Mouse (Mus musculus) embryonic fibroblast, embryonic 13.5 days (primary cell): Measurements from ENCODE around the gene Rho.

Experiments used
- CTCF ChIP-seq: IDR thresholded peaks from 2 replicates; pipeline ENCODE4 v1.5.1; 2011; ENCODE audit warnings: mild to moderate bottlenecking, control low read depth, low read length, moderate library complexity, borderline replicate concordance; ENCODE audit not compliant: insufficient read depth
- POLR2A ChIP-seq: IDR thresholded peaks from 2 replicates; pipeline ENCODE4 v1.6.1; 2011; ENCODE audit warnings: low read depth, mild to moderate bottlenecking, control low read depth, low read length, moderate library complexity

DNA sequence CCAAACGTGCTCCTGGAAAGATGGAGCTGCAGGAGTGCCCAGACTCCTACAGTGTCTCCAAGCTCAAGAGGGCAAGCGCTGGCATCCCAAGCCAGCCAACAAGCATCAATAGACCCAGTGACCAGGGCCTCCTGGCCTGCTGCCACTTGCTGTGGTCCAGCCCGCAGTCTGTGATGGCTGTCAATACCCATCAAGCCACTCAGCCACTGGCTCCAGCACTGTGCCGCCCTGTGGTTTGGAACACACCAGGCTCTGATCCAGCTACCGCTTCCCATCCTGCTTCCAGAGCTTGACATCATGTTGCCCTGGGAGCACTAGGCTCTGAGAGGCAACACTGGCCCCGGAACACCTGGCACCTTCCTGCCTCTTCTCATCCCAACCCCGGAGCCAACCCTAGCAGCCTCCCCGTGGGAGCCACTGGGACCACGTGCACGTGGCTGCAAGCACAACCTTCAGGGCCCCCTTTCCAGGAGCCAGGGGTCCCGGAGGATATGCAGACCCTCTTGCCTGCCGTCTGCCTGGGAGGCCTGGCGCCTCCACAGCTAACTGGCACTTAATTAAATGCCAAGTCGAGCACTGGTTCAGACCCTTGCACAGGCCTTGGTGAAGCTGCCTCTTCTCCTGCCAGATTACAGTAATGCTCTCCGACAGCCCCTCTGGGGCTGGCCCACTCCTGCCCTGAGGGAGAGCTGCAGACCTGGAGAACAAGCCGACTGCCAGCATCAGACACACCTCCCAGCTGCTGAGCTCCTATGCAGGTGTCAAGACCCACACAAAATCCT is 42.5 kb downstream of the Rho start:
- TF ChIP-seq CTCF, result no peak
- no peak for TF ChIP-seq POLR2A
